ENCODE assay signal across 19 mouse cellular contexts in genomic region chr8:72720541-72720940, GRCm38 (mm10). TPM values are rescaled to one million over a fixed set of nuclear protein-coding genes. Genes with fewer than 3 reads are reported as not detected.
A peak's percentile ranks its signal among the peaks of the same experiment; 100 is the strongest.
DNase-seq lines count a peak whose midpoint lies in the region; TF ChIP-seq lines count a peak whose summit lies in the region.
"Had no signal": no experiment of that assay in that cellular context is flagged by ENCODE, and none has a peak within 500 bp of the region (broad histone marks: within the 10 kb centered on the region; RNA-seq: fewer than 3 reads in every experiment).

No protein-coding gene starts in this region.

- DNase-seq in ovary, adult 18-20 months (ENCODE audit: low spot score), result peak; percentile 62
- no peak for DNase-seq in ovary, postnatal 10 days (ENCODE audit: low spot score)
- peak; percentile 81 for DNase-seq in adrenal gland, adult 8-10 months
- DNase-seq in adrenal gland, postnatal 36 days, result peak; percentile 61 to 70
- DNase-seq in gastrocnemius, adult 2 months, result no peak
- DNase-seq in natural killer cell, adult 2 months (ENCODE audit: low spot score in 2 of 2), result no peak
- no peak for DNase-seq in lung, postnatal 14 days
- DNase-seq: cerebellum, adult 11 months; cerebellum, adult 8-10 months; cerebellum, postnatal 14 days; embryo, embryonic 11 days; gastrocnemius, postnatal 10 days; heart, adult 18-20 months; heart, postnatal 4 days; kidney, adult 11 months had no signal

- no peak for TF ChIP-seq CTCF in gastrocnemius, adult 2 months (IDR thresholded peaks at IDR 0.05)

- intact Hi-C loops in gastrocnemius, adult 2 months (cut with DNase I), result no loop called here

- H3K27ac ChIP-seq in gastrocnemius, adult 2 months, result no peak overlapping the region
- H3K27ac ChIP-seq: embryonic facial prominence, embryonic 15.5 days; forebrain, embryonic 10.5 days; hindbrain, embryonic 12.5 days had no signal

- no peak overlapping the region for H3K4me3 ChIP-seq in gastrocnemius, adult 2 months
- H3K4me3 ChIP-seq: embryonic facial prominence, embryonic 15.5 days; erythroblast, embryonic 14.5 days; forebrain, embryonic 10.5 days; hindbrain, embryonic 12.5 days had no signal

RNA-seq across cellular contexts. Expression of gene Sin3b, which starts 2.5 kb away (rescaled TPM):
- 100 to 1,000 TPM; 123 to 288 (median 207) TPM for total RNA-seq in adrenal gland, adult 8-10 months (2022)
- total RNA-seq in adrenal gland, postnatal 36 days (2021), result 100 to 1,000 TPM; 125 to 263 TPM
- 10 to 100 TPM; 29.4 to 36.6 TPM for total RNA-seq in gastrocnemius, adult 2 months (2021)

RNA-seq across cellular contexts. Expression of gene F2rl3, which starts 41.1 kb away (rescaled TPM):
- total RNA-seq in adrenal gland, adult 8-10 months (2022), result 1 to 10 TPM in 3 of 4 experiments, under 1 TPM in 1; 0.84 to 2.8 (median 2.1) TPM
- 1 to 10 TPM; 1.8 to 2.9 TPM for total RNA-seq in adrenal gland, postnatal 36 days (2021)
- total RNA-seq in gastrocnemius, adult 2 months (2021), result 1 to 10 TPM; 1.1 to 1.6 TPM

Comparison
In these comparisons a context has a peak if more than half of its experiments do, and no peak if none do; other contexts are left out.
1. DNase-seq: peak in ovary, adult 18-20 months (single experiment), adrenal gland, adult 8-10 months (single experiment) and adrenal gland, postnatal 36 days (2 of 2); none in ovary, postnatal 10 days (single experiment), gastrocnemius, adult 2 months (single experiment), natural killer cell, adult 2 months (0 of 2) and lung, postnatal 14 days (single experiment).